Mouse (Mus musculus) layer of hippocampus, adult 18-20 months (tissue): Measurements from ENCODE around the gene Hsp90aa1. TPM values are rescaled to one million over a fixed set of nuclear protein-coding genes. Genes with fewer than 3 reads are reported as not detected.

Source experiments
- microRNA-seq, 2 experiments: library from miRNA; unstranded; fragments of <30 nt; microRNA quantifications; one replicate each; pipeline ENCODE4 v1.2.0; 2021
- total RNA-seq, 2 experiments: library from RNA; stranded (reverse); gene quantifications; 2 replicates each; pipeline ENCODE4 v1.2.3; 2021

Hsp90aa1 gene
- total RNA-seq, 2 experiments from 2014 or later, result 1,024 to 1,077 TPM

Small RNA genes within 50 kb of the gene (microRNA-seq; reads per million reads assigned to microRNA genes)
- gene Gm27299, result 0 reads per million in 2 experiments

Other genes starting within 250 kb of the Hsp90aa1 start
- 100 to 1,000 TPM; 283 to 293 TPM for gene Dync1h1, start 101.3 kb downstream of the Hsp90aa1 start, total RNA-seq
- gene 1700001K19Rik, start 20.1 kb downstream of the Hsp90aa1 start, total RNA-seq, result not detected
- 10 to 100 TPM; 44.7 to 50.9 TPM for gene Wdr20, start 35.2 kb upstream of the Hsp90aa1 start, total RNA-seq
- gene Mok, start 138.2 kb upstream of the Hsp90aa1 start, total RNA-seq, result 10 to 100 TPM in 1 of 2 experiments, 1 to 10 TPM in 1; 9.6 to 11.9 TPM
- 10 to 100 TPM; 10.4 to 11.4 TPM for gene Zfp839, start 147.5 kb upstream of the Hsp90aa1 start, total RNA-seq
- 10 to 100 TPM; 52.6 to 59.9 TPM for gene Cinp, start 186.4 kb upstream of the Hsp90aa1 start, total RNA-seq
- 10 to 100 TPM; 41.1 to 42.3 TPM for gene Tecpr2, start 186.5 kb upstream of the Hsp90aa1 start, total RNA-seq